Mouse (Mus musculus): ENCODE measurements around the gene Glipr2. TPM values are rescaled to one million over a fixed set of nuclear protein-coding genes. Genes with fewer than 3 reads are reported as not detected.
A peak's percentile ranks its signal among the peaks of the same experiment; 100 is the strongest.

Gene Glipr2
- polyA plus RNA-seq (2015; fragmentation: Nextera tagmentation; extraction: Ambion mirVana) = 33.7 and 35.3 TPM in 2 replicates

- Histone ChIP-seq H3K4me2 (replicated peaks) (peak within 1 kb of the TSS; percentile 96), H3K27ac (peak within 1 kb of the TSS; percentile 69), H3K4me3 (replicated peaks) (peak within 1 kb of the TSS; percentile 71), H3K27me3 (peaks cover 50% of the 10 kb centered on the region; the same call in 1 of the 2 replicates), H3K9ac (replicated peaks) (peak within 1 kb of the TSS; percentile 77), H3K9me3 (no peaks in the 10 kb centered on the region), H3K36me3 (no peaks in the 10 kb centered on the region), H3K4me1 (replicated peaks) (peaks cover 13% of the 10 kb centered on the region)
- WGBS = 0% methylated on average over 45 of the region's 45 CpGs
- peak; percentile 89 for ATAC-seq
Measured at GRCm38 (mm10) chr4:43957292-43957845, at the start of gene Glipr2. Gene Glipr2 (plus strand): TSS chr4:43957401.

DNA sequence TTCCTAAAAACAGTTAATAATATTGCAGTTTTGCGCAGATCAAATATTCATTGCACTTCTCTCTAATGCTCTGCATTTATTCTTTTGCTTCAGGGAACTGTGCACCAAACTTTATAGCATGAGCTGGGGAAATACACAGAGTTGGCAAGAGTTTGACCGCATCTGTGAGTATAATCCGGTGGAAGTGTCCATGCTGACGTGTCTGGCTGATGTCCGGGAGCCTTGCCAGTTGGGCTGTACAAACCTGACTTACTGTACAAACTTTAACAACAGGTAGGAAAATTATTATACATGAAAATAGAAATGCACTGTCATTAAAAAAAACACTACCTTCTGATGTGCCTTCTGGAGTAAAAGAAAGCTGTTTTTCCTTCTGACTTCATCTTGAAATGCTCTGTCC, 39.0 kb upstream of the Glipr2 start:
- H3K27ac ChIP-seq = no peak overlapping the region
- no peak overlapping the region for H3K9ac ChIP-seq (replicated peaks)
- H3K36me3 ChIP-seq = peaks cover 37% of the 10 kb centered on the region
- no peaks in the 10 kb centered on the region for H3K27me3 ChIP-seq
- 95% methylated on average over 5 of the region's 5 CpGs for WGBS
- H3K9me3 ChIP-seq = no peaks in the 10 kb centered on the region
- no peak overlapping the region for H3K4me3 ChIP-seq (replicated peaks)
- no peak overlapping the region for H3K4me2 ChIP-seq (replicated peaks)
- ATAC-seq = no peak
- H3K4me1 ChIP-seq (replicated peaks) = no peaks in the 10 kb centered on the region

DNA sequence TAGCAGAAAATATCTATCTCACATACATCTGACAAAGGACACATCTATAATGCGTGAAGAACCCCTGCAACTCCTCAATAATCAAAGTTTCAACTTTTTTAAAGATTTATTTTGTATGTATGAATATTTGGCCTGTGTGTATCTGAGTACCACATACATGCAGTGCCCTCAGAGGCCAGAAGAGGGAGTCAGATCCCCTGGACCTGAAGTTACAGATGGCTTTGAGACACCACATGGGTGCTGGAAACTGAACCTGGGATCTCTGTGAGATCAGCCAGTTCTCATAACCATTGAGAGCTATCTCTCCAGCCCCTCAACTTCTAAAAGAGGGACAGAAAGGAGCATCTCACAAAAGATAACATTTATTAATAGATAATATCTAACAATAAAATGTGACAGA, 36.6 kb upstream of the Glipr2 start:
- Histone ChIP-seq H3K9ac (replicated peaks) (no peak overlapping the region), H3K9me3 (no peaks in the 10 kb centered on the region), H3K4me2 (replicated peaks) (no peak overlapping the region), H3K4me3 (replicated peaks) (no peak overlapping the region), H3K4me1 (replicated peaks) (no peaks in the 10 kb centered on the region), H3K36me3 (peaks cover 38% of the 10 kb centered on the region), H3K27ac (no peak overlapping the region), H3K27me3 (no peaks in the 10 kb centered on the region)
- WGBS = 92% methylated on average over 1 of the region's 1 CpGs
- ATAC-seq = no peak

DNA sequence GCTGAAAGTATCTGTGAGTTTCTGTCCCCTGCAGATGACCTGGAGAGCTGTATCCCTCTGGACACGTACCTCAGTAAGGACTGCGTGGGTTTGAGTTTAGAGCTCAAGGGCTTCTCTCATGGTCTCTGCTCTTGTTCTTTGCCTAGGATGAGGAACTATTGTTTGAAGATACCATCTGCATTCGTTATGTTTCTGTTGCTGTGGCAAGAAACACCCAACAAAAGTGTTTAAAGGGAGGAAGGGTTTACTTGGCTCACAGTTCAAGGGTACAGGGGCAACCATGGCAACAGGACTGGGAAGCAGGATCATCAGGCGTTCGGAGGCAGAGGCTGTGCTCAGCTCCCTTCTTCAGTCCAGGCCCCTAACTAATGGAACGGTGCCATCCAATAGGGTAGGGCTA, 32.1 kb upstream of the Glipr2 start:
- ATAC-seq = no peak

DNA sequence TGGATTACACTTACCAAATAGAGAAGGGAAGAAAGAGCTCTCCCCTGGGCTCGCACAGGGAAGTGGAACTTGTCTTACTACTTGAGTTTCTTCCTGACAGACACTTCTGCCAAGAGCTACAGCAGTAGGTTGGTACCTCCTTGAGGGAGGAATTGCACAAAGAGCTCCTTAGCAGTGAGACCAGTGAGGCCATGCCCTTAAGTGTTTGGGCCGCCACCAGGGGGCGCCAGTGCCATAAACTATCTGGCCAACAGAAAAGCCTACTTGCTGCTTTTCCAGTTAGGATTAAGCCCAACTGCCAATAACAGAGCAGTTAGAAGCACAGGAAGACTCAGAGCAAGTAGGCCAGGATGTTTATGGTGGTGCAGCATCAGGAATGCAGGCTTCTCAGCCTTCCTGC, 31.4 kb upstream of the Glipr2 start:
- WGBS = 10% methylated on average over 3 of the region's 3 CpGs
- Histone ChIP-seq H3K9ac (replicated peaks) (no peak overlapping the region), H3K4me3 (replicated peaks) (no peak overlapping the region), H3K4me1 (replicated peaks) (no peaks in the 10 kb centered on the region), H3K27ac (no peak overlapping the region), H3K36me3 (peaks cover 62% of the 10 kb centered on the region), H3K4me2 (replicated peaks) (no peak overlapping the region), H3K9me3 (no peaks in the 10 kb centered on the region), H3K27me3 (no peaks in the 10 kb centered on the region)
- peak; percentile 37; the same call in 1 of the 2 replicates for ATAC-seq

More for the DNA sequence above, 32.1 kb upstream of the Glipr2 start:
- Histone ChIP-seq H3K27ac (no peak overlapping the region), H3K4me3 (replicated peaks) (no peak overlapping the region), H3K4me1 (replicated peaks) (no peaks in the 10 kb centered on the region), H3K9me3 (no peaks in the 10 kb centered on the region), H3K27me3 (no peaks in the 10 kb centered on the region), H3K9ac (replicated peaks) (no peak overlapping the region), H3K36me3 (peaks cover 57% of the 10 kb centered on the region), H3K4me2 (replicated peaks) (no peak overlapping the region)
- WGBS = 85% methylated on average over 6 of the region's 6 CpGs

- H3K36me3 ChIP-seq = peaks cover 79% of the 10 kb centered on the region
- no peak overlapping the region for H3K4me3 ChIP-seq (replicated peaks)
- WGBS = 97% methylated on average over 3 of the region's 3 CpGs
- H3K4me1 ChIP-seq (replicated peaks) = no peaks in the 10 kb centered on the region
- no peaks in the 10 kb centered on the region for H3K9me3 ChIP-seq
- H3K27ac ChIP-seq = no peak overlapping the region
- ATAC-seq = no peak
- H3K27me3 ChIP-seq = no peaks in the 10 kb centered on the region
- H3K9ac ChIP-seq (replicated peaks) = no peak overlapping the region
- H3K4me2 ChIP-seq (replicated peaks) = no peak overlapping the region
Measured at GRCm38 (mm10) chr4:43927826-43928225, 29.4 kb upstream of the Glipr2 start.

DNA sequence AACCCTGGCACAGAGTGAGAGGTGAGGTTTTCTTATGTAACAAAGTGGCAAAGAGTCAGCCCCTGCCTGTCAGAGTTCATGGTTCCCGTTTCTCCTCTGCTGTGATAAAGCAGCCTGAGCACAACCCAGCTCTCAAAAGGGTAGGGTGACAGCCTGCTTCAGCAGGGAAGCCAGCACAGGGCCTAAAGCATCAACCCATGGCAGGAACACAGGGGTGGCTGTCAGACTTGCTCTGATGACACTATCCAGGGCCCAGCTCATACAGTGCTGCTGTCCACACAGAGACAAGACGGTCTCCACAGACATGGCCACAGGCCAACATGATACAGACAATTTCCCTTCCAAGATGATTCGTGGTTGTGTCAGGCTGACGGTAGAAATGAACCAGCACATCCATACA, 25.3 kb upstream of the Glipr2 start:
- Histone ChIP-seq H3K36me3 (peaks cover 89% of the 10 kb centered on the region), H3K4me1 (replicated peaks) (no peaks in the 10 kb centered on the region), H3K27ac (no peak overlapping the region), H3K27me3 (no peaks in the 10 kb centered on the region), H3K9me3 (no peaks in the 10 kb centered on the region), H3K4me2 (replicated peaks) (no peak overlapping the region), H3K9ac (replicated peaks) (no peak overlapping the region), H3K4me3 (replicated peaks) (no peak overlapping the region)
- 95% methylated on average over 4 of the region's 4 CpGs for WGBS
- ATAC-seq = no peak

- Histone ChIP-seq H3K4me1 (replicated peaks) (no peaks in the 10 kb centered on the region), H3K9ac (replicated peaks) (no peak overlapping the region), H3K27ac (no peak overlapping the region), H3K36me3 (peaks cover 78% of the 10 kb centered on the region), H3K9me3 (no peaks in the 10 kb centered on the region), H3K4me3 (replicated peaks) (no peak overlapping the region), H3K27me3 (no peaks in the 10 kb centered on the region), H3K4me2 (replicated peaks) (no peak overlapping the region)
- 98% methylated on average over 4 of the region's 4 CpGs for WGBS
- ATAC-seq = no peak
Measured at GRCm38 (mm10) chr4:43936186-43936585, 21.0 kb upstream of the Glipr2 start.

DNA sequence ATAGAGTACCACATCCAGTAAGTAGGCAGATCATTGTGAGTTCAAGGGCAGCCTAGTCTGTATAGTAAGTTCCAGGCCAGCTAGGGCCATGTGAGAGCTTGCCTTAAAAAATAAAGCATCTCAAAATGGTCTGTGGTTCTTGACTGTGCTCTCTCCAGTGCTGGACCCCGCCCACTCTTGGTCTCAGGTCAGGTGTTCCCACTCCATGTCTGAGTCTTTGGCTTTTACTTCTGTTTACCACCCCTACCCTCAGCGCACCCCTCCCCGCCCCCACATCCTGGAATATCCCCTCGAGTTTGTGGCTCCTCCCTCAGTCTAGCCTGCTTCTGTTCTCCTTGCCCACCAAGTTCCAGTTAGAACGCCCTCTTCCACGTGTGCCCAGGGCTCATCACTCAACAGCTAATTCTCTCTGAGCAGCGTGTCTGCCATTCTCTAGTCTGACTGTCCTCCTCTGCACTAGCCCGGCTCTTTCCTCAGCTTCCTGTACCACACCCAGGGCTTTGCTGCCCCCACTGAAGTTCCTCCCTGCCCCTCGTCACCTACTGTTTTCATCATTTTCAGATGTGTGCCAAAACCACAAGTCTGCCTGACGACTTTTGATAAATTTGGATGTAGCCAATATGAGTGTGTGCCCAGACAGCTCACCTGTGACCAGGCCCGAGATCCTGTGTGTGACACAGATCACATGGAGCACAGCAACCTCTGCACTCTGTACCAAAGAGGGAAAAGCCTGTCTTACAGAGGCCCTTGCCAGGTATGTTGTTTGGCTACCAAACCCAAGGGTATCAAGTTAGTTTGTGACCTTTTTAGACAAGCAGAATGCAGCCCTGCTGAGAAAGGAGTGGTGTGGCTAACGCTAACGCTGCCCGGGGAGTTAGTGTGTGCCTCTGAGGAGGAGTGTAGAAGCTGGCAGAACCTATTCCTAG, 20.2 kb upstream of the Glipr2 start:
- Histone ChIP-seq H3K9me3 (no peaks in the 10 kb centered on the region), H3K36me3 (peaks cover 76% of the 10 kb centered on the region), H3K4me2 (replicated peaks) (no peak overlapping the region), H3K9ac (replicated peaks) (no peak overlapping the region), H3K27me3 (no peaks in the 10 kb centered on the region), H3K4me3 (replicated peaks) (no peak overlapping the region), H3K4me1 (replicated peaks) (no peaks in the 10 kb centered on the region), H3K27ac (no peak overlapping the region)
- 85% methylated on average over 14 of the region's 14 CpGs for WGBS
- no peak for ATAC-seq

DNA sequence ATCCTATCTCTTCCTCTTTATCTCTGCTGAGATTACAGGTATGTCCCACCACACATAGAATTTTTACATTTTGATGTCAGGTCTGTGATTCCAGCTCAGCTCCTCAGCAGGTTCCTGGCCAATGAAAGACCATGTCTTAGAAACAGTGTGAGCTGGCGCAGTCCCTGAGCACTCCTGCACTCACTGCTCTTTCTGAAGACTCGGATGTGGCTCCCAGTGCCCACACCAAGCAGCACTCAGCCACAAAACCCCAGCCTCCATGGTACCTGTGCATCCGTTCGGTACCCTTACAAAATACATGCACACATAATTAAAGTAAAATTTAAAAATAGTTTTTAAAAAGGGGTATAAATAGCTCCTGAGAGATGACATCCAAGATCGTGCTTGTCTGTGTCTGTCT, 15.9 kb upstream of the Glipr2 start:
- no peaks in the 10 kb centered on the region for H3K4me1 ChIP-seq (replicated peaks)
- H3K4me2 ChIP-seq (replicated peaks) = no peak overlapping the region
- H3K27ac ChIP-seq = no peak overlapping the region
- H3K9ac ChIP-seq (replicated peaks) = no peak overlapping the region
- WGBS = 93% methylated on average over 5 of the region's 5 CpGs
- H3K4me3 ChIP-seq (replicated peaks) = no peak overlapping the region
- no peak for ATAC-seq
- no peaks in the 10 kb centered on the region for H3K9me3 ChIP-seq
- H3K36me3 ChIP-seq = peaks cover 71% of the 10 kb centered on the region
- no peaks in the 10 kb centered on the region for H3K27me3 ChIP-seq

- H3K36me3 ChIP-seq = peaks cover 69% of the 10 kb centered on the region
- no peak overlapping the region for H3K4me3 ChIP-seq (replicated peaks)
- H3K4me2 ChIP-seq (replicated peaks) = no peak overlapping the region
- H3K9ac ChIP-seq (replicated peaks) = no peak overlapping the region
- H3K9me3 ChIP-seq = no peaks in the 10 kb centered on the region
- no peaks in the 10 kb centered on the region for H3K27me3 ChIP-seq
- no peak overlapping the region for H3K27ac ChIP-seq
- 91% methylated on average over 8 of the region's 8 CpGs for WGBS
- no peaks in the 10 kb centered on the region for H3K4me1 ChIP-seq (replicated peaks)
- no peak for ATAC-seq
Measured at GRCm38 (mm10) chr4:43942421-43942820, 14.8 kb upstream of the Glipr2 start.

- no peaks in the 10 kb centered on the region for H3K4me1 ChIP-seq (replicated peaks)
- 97% methylated on average over 2 of the region's 2 CpGs for whole genome bisulfite sequencing
- ATAC-seq = no peak
- no peaks in the 10 kb centered on the region for H3K9me3 ChIP-seq
- H3K27me3 ChIP-seq = no peaks in the 10 kb centered on the region
- H3K27ac ChIP-seq = no peak overlapping the region
- peaks cover 30% of the 10 kb centered on the region for H3K36me3 ChIP-seq
- H3K9ac ChIP-seq (replicated peaks) = no peak overlapping the region
- H3K4me2 ChIP-seq (replicated peaks) = no peak overlapping the region
- no peak overlapping the region for H3K4me3 ChIP-seq (replicated peaks)
Measured at GRCm38 (mm10) chr4:43947571-43947970, 9.6 kb upstream of the Glipr2 start.
